Mouse (Mus musculus): Measurements from ENCODE around the gene Klk11.

Klk11 gene

GRCm38 (mm10) chr7:43796355-43796754 is 22.0 kb downstream of the Klk11 start:
- DNase-seq (ENCODE audit: low read depth, low spot score): no peak

DNA sequence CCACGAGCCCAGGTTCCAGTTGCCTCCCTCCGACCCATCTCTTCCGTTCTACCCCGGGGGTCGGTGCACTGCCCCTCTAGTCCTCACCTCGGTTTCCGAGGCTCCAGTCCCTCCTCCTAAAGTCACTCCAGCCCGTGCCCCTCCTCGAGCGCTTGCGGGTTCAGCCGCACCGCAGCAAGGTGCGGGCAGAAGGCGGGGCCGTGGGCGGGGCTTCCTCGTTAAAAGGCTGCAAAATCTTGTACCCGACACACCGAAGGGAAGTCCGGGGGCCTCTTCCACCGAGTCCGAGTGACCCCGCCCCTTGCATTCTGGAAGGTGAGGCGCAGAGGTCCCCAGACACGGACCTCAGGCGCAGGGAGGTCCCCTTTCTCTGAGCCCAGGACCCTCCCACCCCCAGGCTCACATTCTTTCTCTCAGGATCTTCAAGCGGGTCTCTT is 22.9 kb downstream of the Klk11 start, which contains the start of gene Klk8:
TSS of gene Klk8 (plus strand) at position 245 of the 437 bp plus-strand sequence.
- no peak for DNase-seq (ENCODE audit: low read depth, low spot score)

- no peak for DNase-seq (ENCODE audit: low read depth, low spot score)
Measured at GRCm38 (mm10) chr7:43797844-43798462, 23.5 kb downstream of the Klk11 start.

- no peak for DNase-seq (ENCODE audit: low read depth, low spot score)
Measured at GRCm38 (mm10) chr7:43799876-43800275, 25.5 kb downstream of the Klk11 start.

DNA sequence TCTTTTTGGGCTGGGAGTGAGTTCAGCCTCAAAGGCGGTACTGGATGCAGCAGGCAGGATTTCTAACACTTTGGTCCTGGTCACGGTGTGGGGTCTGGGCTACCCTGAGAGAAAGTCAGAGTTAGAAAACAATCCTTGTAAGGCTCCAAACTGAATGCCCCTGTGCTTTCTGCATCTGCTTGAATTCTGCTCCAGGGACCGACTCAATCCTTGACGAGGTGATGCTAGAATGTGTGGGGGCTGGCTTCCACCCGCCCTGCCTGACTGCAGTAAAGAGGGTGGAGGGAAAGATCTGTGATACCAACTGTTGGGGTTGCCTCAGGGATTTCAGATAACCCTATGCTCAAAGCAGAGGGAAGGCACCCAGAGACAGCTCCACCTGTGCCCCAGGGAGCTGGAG is 36.6 kb downstream of the Klk11 start, which contains the start of gene Klk7:
TSS of gene Klk7 (plus strand) at position 301 of the 400 bp plus-strand sequence.
- DNase-seq (ENCODE audit: low read depth, low spot score): no peak

- no peak for DNase-seq (ENCODE audit: low read depth, low spot score)
Measured at GRCm38 (mm10) chr7:43815211-43815610, 40.8 kb downstream of the Klk11 start.

DNA sequence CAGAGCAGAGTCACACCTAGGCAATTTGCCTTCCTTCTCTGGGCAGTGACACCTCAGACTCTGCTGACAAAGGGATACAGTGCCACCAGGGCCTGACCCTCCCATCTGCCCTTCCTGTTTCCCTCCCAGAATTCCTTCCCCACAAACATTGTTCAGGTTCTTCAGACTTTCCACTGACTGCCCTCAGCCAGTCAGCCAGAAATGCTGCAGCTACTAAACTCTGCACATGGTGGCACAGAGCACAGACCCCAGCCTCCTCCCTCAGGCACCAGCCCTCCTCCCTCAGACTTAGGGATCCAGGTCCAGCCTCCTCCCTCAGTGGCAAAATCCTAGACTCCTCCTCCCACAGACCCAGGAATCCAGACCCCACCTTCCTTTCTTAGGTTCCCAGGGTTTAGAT is 42.3 kb downstream of the Klk11 start:
- DNase-seq (ENCODE audit: low read depth, low spot score): no peak

DNA sequence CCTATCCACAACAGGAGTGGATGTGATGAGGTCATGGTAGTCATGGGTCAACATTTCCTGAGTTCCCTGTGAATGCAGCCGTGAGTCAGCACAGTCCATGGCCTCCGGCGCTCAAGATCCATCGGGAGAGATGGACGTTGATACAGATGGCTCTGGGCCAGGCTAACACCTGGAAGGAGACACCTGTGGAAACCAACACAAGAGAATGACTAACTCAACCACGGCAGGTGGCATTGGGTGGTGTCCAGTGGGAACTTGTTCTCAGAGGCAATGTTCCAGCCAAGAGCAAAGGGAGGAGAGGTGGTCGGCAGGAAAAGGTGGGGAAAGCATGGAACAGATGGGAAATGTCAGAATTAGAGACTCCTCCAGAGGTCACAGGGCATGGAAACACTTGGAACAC is 47.2 kb downstream of the Klk11 start:
- DNase-seq (ENCODE audit: low read depth, low spot score): no peak

DNA sequence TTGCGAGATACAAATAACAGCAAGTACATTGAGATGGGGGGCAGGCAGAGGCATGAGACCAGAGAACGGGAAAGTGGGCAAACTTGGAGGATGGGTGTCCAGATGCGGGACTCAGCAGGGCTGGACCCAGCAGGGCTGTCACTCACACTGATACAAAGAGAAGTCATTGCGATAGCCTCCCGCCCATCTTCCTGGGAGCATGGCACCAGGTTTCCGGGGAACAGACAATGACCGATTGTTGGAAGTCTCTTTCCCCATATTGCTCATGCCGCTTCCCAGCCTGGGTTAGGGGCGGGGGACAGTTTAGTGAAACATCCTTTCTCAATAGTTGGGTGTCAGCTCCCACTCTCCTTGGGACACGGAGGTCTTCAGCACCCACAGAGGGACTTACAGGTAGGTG is 49.8 kb downstream of the Klk11 start, which contains the start of gene Klk6:
TSS of gene Klk6 (plus strand) at position 301 of the 400 bp plus-strand sequence.
- no peak for DNase-seq (ENCODE audit: low read depth, low spot score)

GRCm38 (mm10) chr7:43826056-43826455 is 51.7 kb downstream of the Klk11 start:
- no peak for DNase-seq (ENCODE audit: low read depth, low spot score)

DNA sequence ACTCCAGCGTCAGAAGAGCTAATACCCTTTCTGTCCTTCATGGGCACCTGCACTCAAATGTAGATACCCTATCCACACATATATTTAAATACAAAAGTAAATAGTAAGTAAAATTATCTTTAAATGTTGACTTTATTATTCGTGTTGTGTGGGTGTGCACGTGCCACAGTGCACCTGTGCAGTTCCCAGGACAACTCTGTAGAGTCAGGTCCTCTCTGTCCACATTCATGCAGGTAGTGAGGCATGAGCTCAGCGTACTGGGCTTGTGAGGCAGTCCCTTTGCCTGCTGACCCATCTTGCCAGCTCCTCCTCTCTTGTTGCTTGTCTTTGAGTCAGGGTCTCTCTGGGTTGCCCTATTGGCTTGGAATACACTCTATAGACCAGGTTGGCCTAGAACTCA is 53.3 kb downstream of the Klk11 start:
- DNase-seq (ENCODE audit: low read depth, low spot score): no peak
